12 mouse cellular contexts compared by ENCODE assay signal in genomic region chr7:46029299-46030144, GRCm38 (mm10). TPM values are rescaled to one million over a fixed set of nuclear protein-coding genes. Genes with fewer than 3 reads are reported as not detected.
DNase-seq lines count a peak whose midpoint lies in the region; ATAC-seq and TF ChIP-seq lines count a peak whose summit lies in the region.
"Had no signal": no experiment of that assay in that cellular context is flagged by ENCODE, and none has a peak within 500 bp of the region (broad histone marks: within the 10 kb centered on the region; RNA-seq: fewer than 3 reads in every experiment).

No protein-coding gene starts in this region.

- peak overlapping the region; percentile 52 for H3K4me2 ChIP-seq in heart, embryonic 11.5 days
- H3K4me2 ChIP-seq in lung, postnatal 0 days (replicated peaks; ENCODE audit: low read depth, low read length), result no peak overlapping the region; the same call in 1 of the 2 replicates
- peak overlapping the region; percentile 56 for H3K4me2 ChIP-seq in limb, embryonic 13.5 days (replicated peaks)
- peak overlapping the region; percentile 31 for H3K4me2 ChIP-seq in stomach, embryonic 14.5 days (replicated peaks; ENCODE audit: low read depth, low read length)

- no peaks in the 10 kb centered on the region for H3K9me3 ChIP-seq in heart, embryonic 11.5 days (replicated peaks; ENCODE audit: control insufficient read depth, low read length)
- no peaks in the 10 kb centered on the region for H3K9me3 ChIP-seq in lung, postnatal 0 days (ENCODE audit: low read length)
- H3K9me3 ChIP-seq in limb, embryonic 13.5 days, result no peaks in the 10 kb centered on the region
- H3K9me3 ChIP-seq in stomach, embryonic 14.5 days (ENCODE audit: control insufficient read depth, low read depth, low read length), result no peaks in the 10 kb centered on the region

- peaks cover 3% of the 10 kb centered on the region for H3K4me1 ChIP-seq in heart, embryonic 11.5 days (ENCODE audit: control insufficient read depth, insufficient read depth, low read length)
- peaks cover 4% of the 10 kb centered on the region; the same call in 1 of the 2 replicates for H3K4me1 ChIP-seq in lung, postnatal 0 days (ENCODE audit: insufficient read depth, low read depth, low read length)
- peaks cover 13% of the 10 kb centered on the region for H3K4me1 ChIP-seq in limb, embryonic 13.5 days
- H3K4me1 ChIP-seq in stomach, embryonic 14.5 days (ENCODE audit: control insufficient read depth, insufficient read depth, low read length), result peaks cover 3% of the 10 kb centered on the region; the same call in 1 of the 2 replicates
- H3K4me1 ChIP-seq in thymus, adult 2 months (replicated peaks; ENCODE audit: control insufficient read depth, insufficient read depth, low read length), result peaks cover 6% of the 10 kb centered on the region

- no peak overlapping the region for H3K27ac ChIP-seq in heart, embryonic 11.5 days (ENCODE audit: low read depth, low read length)
- no peak overlapping the region for H3K27ac ChIP-seq in lung, postnatal 0 days (ENCODE audit: low read length)
- no peak overlapping the region; the same call in 1 of the 2 replicates for H3K27ac ChIP-seq in limb, embryonic 13.5 days
- peak overlapping the region; percentile 45; the same call in 1 of the 2 replicates for H3K27ac ChIP-seq in stomach, embryonic 14.5 days (ENCODE audit: low read length)
- H3K27ac ChIP-seq in thymus, adult 2 months (ENCODE audit: control insufficient read depth, insufficient read depth, low read length), result no peak overlapping the region

- H3K9ac ChIP-seq in heart, embryonic 11.5 days (ENCODE audit: low read depth, low read length), result peak overlapping the region; percentile 49; the same call in 1 of the 2 replicates
- 0 out of 2 replicates have a peak overlapping the region, but pooled peaks have one; percentile 27 for H3K9ac ChIP-seq in lung, postnatal 0 days (replicated peaks; ENCODE audit: low read depth)
- H3K9ac ChIP-seq in limb, embryonic 13.5 days, result peak overlapping the region; percentile 45
- no peak overlapping the region; the same call in 1 of the 2 replicates for H3K9ac ChIP-seq in stomach, embryonic 14.5 days (replicated peaks; ENCODE audit: low read depth, low read length)

- no peak for TF ChIP-seq POLR2A in thymus, adult 2 months (IDR thresholded peaks at IDR 0.05; ENCODE audit: control insufficient read depth, extremely low read depth, insufficient read depth, low read length, poor library complexity)

- H3K27me3 ChIP-seq in heart, embryonic 11.5 days (ENCODE audit: control insufficient read depth, insufficient read depth, low read length), result 0 out of 2 replicates have a peak, but pooled peaks cover 3% of the 10 kb centered on the region
- no peaks in the 10 kb centered on the region for H3K27me3 ChIP-seq in lung, postnatal 0 days (replicated peaks; ENCODE audit: insufficient read depth, low read length)
- no peaks in the 10 kb centered on the region for H3K27me3 ChIP-seq in limb, embryonic 13.5 days
- H3K27me3 ChIP-seq in stomach, embryonic 14.5 days (ENCODE audit: control insufficient read depth, insufficient read depth, low read length), result no peaks in the 10 kb centered on the region
- H3K27me3 ChIP-seq in thymus, adult 2 months (ENCODE audit: control insufficient read depth, insufficient read depth, low read length), result no peaks in the 10 kb centered on the region

- WGBS in heart, embryonic 11.5 days (ENCODE audit: insufficient replicate concordance), result 56% methylated on average over 8 of the region's 9 CpGs
- 53% methylated on average over 7 of the region's 9 CpGs for WGBS in lung, postnatal 0 days
- WGBS in limb, embryonic 13.5 days, result 67% methylated on average over 9 of the region's 9 CpGs
- WGBS in stomach, embryonic 14.5 days, result 62% methylated on average over 9 of the region's 9 CpGs
- WGBS in thymus, adult 2 months, result 82% methylated on average over 9 of the region's 9 CpGs

- H3K4me3 ChIP-seq in heart, embryonic 11.5 days (ENCODE audit: low read depth, low read length), result no peak overlapping the region
- H3K4me3 ChIP-seq in lung, postnatal 0 days (ENCODE audit: low read depth, low read length), result no peak overlapping the region
- no peak overlapping the region for H3K4me3 ChIP-seq in limb, embryonic 13.5 days
- no peak overlapping the region for H3K4me3 ChIP-seq in stomach, embryonic 14.5 days (ENCODE audit: low read depth, low read length)
- no peak overlapping the region for H3K4me3 ChIP-seq in thymus, adult 2 months (ENCODE audit: control insufficient read depth, insufficient read depth, low read length)
- H3K4me3 ChIP-seq: myocyte had no signal

- no peak for TF ChIP-seq EP300 in lung, postnatal 0 days (IDR thresholded peaks at IDR 0.05)

- no peaks in the 10 kb centered on the region for H3K36me3 ChIP-seq in heart, embryonic 11.5 days (ENCODE audit: control insufficient read depth, insufficient read depth, low read length)
- H3K36me3 ChIP-seq in lung, postnatal 0 days (ENCODE audit: insufficient read depth, low read length), result no peaks in the 10 kb centered on the region
- H3K36me3 ChIP-seq in limb, embryonic 13.5 days, result no peaks in the 10 kb centered on the region
- H3K36me3 ChIP-seq in stomach, embryonic 14.5 days (ENCODE audit: control insufficient read depth, insufficient read depth, low read length), result no peaks in the 10 kb centered on the region
- H3K36me3 ChIP-seq in thymus, adult 2 months (ENCODE audit: control insufficient read depth, insufficient read depth, low read length), result no peaks in the 10 kb centered on the region

- no peak; the same call in 1 of the 2 replicates for TF ChIP-seq CTCF in lung, postnatal 0 days (IDR thresholded peaks at IDR 0.05)
- no peak for TF ChIP-seq CTCF in thymus, adult 2 months (IDR thresholded peaks at IDR 0.05; ENCODE audit: borderline replicate concordance, control insufficient read depth, extremely low read depth, insufficient read depth, low read length, poor library complexity)

- no peak for ATAC-seq in heart, embryonic 11.5 days (replicated peaks; ENCODE audit: insufficient number of reproducible peaks, low FRiP score, low TSS enrichment)
- ATAC-seq in lung, postnatal 0 days, result peak; percentile 3; the same call in 1 of the 2 replicates
- no peak for ATAC-seq in limb, embryonic 13.5 days (ENCODE audit: low FRiP score, low read depth)
- ATAC-seq in stomach, embryonic 14.5 days (ENCODE audit: insufficient number of reproducible peaks, insufficient read depth, low FRiP score, low read depth), result peak; percentile 21
- ATAC-seq in cerebellum, adult (ENCODE audit: insufficient number of reproducible peaks, low FRiP score, low TSS enrichment), result no peak

- DNase-seq in heart, adult 11 months, result no peak
- DNase-seq in lung, postnatal 0 days (ENCODE audit: low spot score), result peak; percentile 52
- no peak for DNase-seq in lung, postnatal 4 days
- no peak for DNase-seq in thymus, adult 2 months
- DNase-seq: adrenal gland, adult 8-10 months; gastrocnemius, postnatal 10 days had no signal

RNA-seq across cellular contexts. Expression of gene Abcc6, which starts 0.6 kb away (rescaled TPM):
- polyA plus RNA-seq in heart, embryonic 11.5 days (2014; fragmentation: Nextera tagmentation; extraction: Ambion mirVana), result 0.04 TPM in 2 replicates
- 0.26 and 0.37 TPM in 2 replicates for polyA plus RNA-seq in lung, postnatal 0 days (2015; fragmentation: Nextera tagmentation; extraction: Ambion mirVana)
- polyA plus RNA-seq in limb, embryonic 13.5 days (2015; fragmentation: Nextera tagmentation; extraction: Ambion mirVana), result 0.19 and 0.50 TPM in 2 replicates
- 0.78 and 1.4 TPM in 2 replicates for polyA plus RNA-seq in stomach, embryonic 14.5 days (2014; fragmentation: Nextera tagmentation; extraction: Ambion mirVana)
- 0.49 and 0.61 TPM in 2 replicates for polyA plus RNA-seq in thymus, adult 2 months (2012; rRNA removed)
- polyA plus RNA-seq: C2C12, myocyte had no signal

RNA-seq across cellular contexts. Expression of gene Nomo1, which starts 4.0 kb away (rescaled TPM):
- 19.2 and 20.8 TPM in 2 replicates for polyA plus RNA-seq in heart, embryonic 11.5 days (2014; fragmentation: Nextera tagmentation; extraction: Ambion mirVana)
- polyA plus RNA-seq in lung, postnatal 0 days (2015; fragmentation: Nextera tagmentation; extraction: Ambion mirVana), result 17.8 and 18.5 TPM in 2 replicates
- 24.3 and 26.5 TPM in 2 replicates for polyA plus RNA-seq in limb, embryonic 13.5 days (2015; fragmentation: Nextera tagmentation; extraction: Ambion mirVana)
- 21.1 and 22.3 TPM in 2 replicates for polyA plus RNA-seq in stomach, embryonic 14.5 days (2014; fragmentation: Nextera tagmentation; extraction: Ambion mirVana)
- polyA plus RNA-seq in thymus, adult 2 months (2012; rRNA removed), result 37.4 and 42.4 TPM in 2 replicates

Comparison
In these comparisons a context has a peak if more than half of its experiments do, and no peak if none do; other contexts are left out.
1. ATAC-seq: peak in lung, postnatal 0 days (single experiment) and stomach, embryonic 14.5 days (single experiment); none in heart, embryonic 11.5 days (single experiment), limb, embryonic 13.5 days (single experiment) and cerebellum, adult (single experiment).